Mouse (Mus musculus) hindbrain, embryonic 15.5 days (tissue): ENCODE measurements around the gene Kcng4. TPM values are rescaled to one million over a fixed set of nuclear protein-coding genes. Genes with fewer than 3 reads are reported as not detected.
A peak's percentile ranks its signal among the peaks of the same experiment; 100 is the strongest.

ENCODE experiments used
- ATAC-seq: fragments of 200-750 bp; cut with Nextera tagmentation; 2 replicates; pipeline ENCODE4 v1.8.0; 2017; ENCODE audit warnings: low read depth, moderate number of reproducible peaks, moderate TSS enrichment; ENCODE audit not compliant: low FRiP score
- H3K27ac ChIP-seq: fragments of 300-500 bp; sonication (generic); replicated peaks from 2 replicates; pipeline ENCODE4 v1.5.1; 2015; ENCODE audit warnings: mild to moderate bottlenecking, inconsistent platforms
- H3K27me3 ChIP-seq: fragments of 300-500 bp; sonication (generic); 2 replicates; pipeline ENCODE4 v1.6.1; 2015; ENCODE audit warnings: control low read depth, inconsistent platforms
- H3K36me3 ChIP-seq: fragments of 300-500 bp; sonication (generic); 2 replicates; pipeline ENCODE4 v1.6.1; 2015; ENCODE audit warnings: control low read depth, inconsistent platforms
- H3K4me1 ChIP-seq: fragments of 300-500 bp; sonication (generic); replicated peaks from 2 replicates; pipeline ENCODE4 v1.6.1; 2015; ENCODE audit warnings: control low read depth, inconsistent platforms
- H3K4me2 ChIP-seq: fragments of 300-500 bp; sonication (generic); 2 replicates; pipeline ENCODE4 v1.6.1; 2015; ENCODE audit warnings: moderate library complexity, mild to moderate bottlenecking, inconsistent platforms
- H3K4me3 ChIP-seq: fragments of 300-500 bp; sonication (generic); 2 replicates; pipeline ENCODE4 v1.5.1; 2015; ENCODE audit warnings: mild to moderate bottlenecking, inconsistent platforms
- H3K9ac ChIP-seq: fragments of 300-500 bp; sonication (generic); 2 replicates; pipeline ENCODE4 v1.6.1; 2015; ENCODE audit warnings: inconsistent platforms
- H3K9me3 ChIP-seq: fragments of 300-500 bp; sonication (generic); 2 replicates; pipeline ENCODE4 v1.6.1; 2016; ENCODE audit warnings: control low read depth, inconsistent platforms
- WGBS: fragments of 180-500 bp; shearing (Covaris S2); methylation state at CpG from one replicate; pipeline ENCODE4 v1.1.7; 2015; 5-methylcytosine and 5-hydroxymethylcytosine counted together
- polyA plus RNA-seq: library from polyadenylated mRNA; unstranded; fragments of >200 nt; fragmentation: Nextera tagmentation; extraction: Ambion mirVana; gene quantifications from 2 replicates; pipeline ENCODE4 v1.2.1, GENCODE M21; 2015

The Kcng4 gene
- 0.10 and 0.13 TPM in 2 replicates for polyA plus RNA-seq

GRCm38 (mm10) chr8:119635378-119635777 is at the start of gene Kcng4:
Gene Kcng4 (minus strand): TSS chr8:119635680.
- Histone ChIP-seq H3K4me1 (peaks cover 11% of the 10 kb centered on the region; the same call in 1 of the 2 replicates), H3K4me3 (no peak within 1 kb of the TSS), H3K27me3 (peaks cover 7% of the 10 kb centered on the region; the same call in 1 of the 2 replicates), H3K27ac (no peak within 1 kb of the TSS), H3K36me3 (no peaks in the 10 kb centered on the region), H3K9ac (no peak within 1 kb of the TSS), H3K4me2 (no peak within 1 kb of the TSS), H3K9me3 (no peaks in the 10 kb centered on the region)
- ATAC-seq = no peak
- WGBS = 40% methylated on average over 6 of the region's 6 CpGs

DNA sequence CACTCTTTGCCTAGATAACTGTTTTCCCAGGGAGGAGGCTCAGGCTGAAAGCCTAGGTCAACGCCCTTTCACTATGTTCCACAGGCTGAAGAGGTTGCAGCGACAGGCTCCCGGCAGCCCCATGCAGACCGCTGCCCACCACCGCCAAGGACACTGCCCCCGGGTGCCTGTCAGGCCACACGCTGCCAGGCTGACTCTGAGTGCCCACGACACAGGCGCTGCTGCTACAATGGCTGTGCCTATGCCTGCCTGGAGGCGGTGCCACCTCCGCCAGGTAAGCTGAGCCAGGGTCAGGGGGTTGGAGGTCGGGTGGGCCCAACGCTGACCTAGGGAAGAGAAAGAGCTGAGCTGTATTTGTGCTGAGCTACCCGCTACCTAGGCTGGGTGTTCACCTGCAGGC is 43.7 kb upstream of the Kcng4 start:
- no peak overlapping the region for H3K27ac ChIP-seq
- no peaks in the 10 kb centered on the region for H3K4me1 ChIP-seq
- H3K36me3 ChIP-seq = no peaks in the 10 kb centered on the region
- H3K27me3 ChIP-seq = 0 out of 2 replicates have a peak, but pooled peaks cover 2% of the 10 kb centered on the region
- 68% methylated on average over 14 of the region's 14 CpGs for WGBS
- H3K9me3 ChIP-seq = no peaks in the 10 kb centered on the region
- no peak for ATAC-seq
- no peak overlapping the region for H3K4me3 ChIP-seq
- no peak overlapping the region for H3K4me2 ChIP-seq
- no peak overlapping the region for H3K9ac ChIP-seq

DNA sequence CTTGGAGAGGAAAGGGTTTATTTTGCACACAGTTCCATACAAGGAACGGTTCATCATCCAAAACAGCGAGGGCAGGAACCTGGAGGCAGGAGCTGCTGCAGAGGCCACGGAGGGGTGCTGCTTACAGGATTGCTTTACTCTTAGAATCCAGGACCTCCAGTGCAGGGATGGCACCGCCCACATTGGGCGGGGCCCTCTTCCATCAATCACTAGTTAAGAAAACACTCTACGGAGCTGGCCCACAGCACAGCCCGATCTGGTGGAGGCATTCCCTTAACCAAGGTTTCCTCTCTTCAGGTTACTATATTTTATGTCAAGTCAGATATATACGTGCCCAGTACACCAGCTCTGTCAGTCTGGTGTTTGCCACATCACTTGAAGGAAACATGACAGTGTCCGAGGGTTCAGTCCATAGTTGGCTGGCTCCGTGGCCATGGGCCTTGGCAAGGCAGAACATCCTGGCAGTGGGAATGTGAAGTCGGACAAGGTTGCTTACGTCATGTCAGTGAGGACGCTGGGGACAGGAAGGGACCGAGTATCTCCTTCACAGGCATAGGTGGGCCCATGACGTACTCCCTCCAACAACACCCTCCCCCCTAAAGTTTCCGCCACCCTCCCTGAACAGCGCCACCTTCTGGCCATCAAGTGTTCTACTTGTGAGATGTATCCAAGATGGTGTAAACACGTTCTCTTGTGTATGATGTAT is 42.8 kb upstream of the Kcng4 start:
- no peak overlapping the region for H3K9ac ChIP-seq
- ATAC-seq = peak; percentile 51; the same call in 1 of the 2 replicates
- no peaks in the 10 kb centered on the region for H3K36me3 ChIP-seq
- H3K4me1 ChIP-seq = no peaks in the 10 kb centered on the region
- peak overlapping the region; percentile 26 for H3K4me2 ChIP-seq
- WGBS = 7% methylated on average over 18 of the region's 18 CpGs
- H3K27ac ChIP-seq = no peak overlapping the region
- no peaks in the 10 kb centered on the region for H3K9me3 ChIP-seq
- H3K27me3 ChIP-seq = 0 out of 2 replicates have a peak, but pooled peaks cover 2% of the 10 kb centered on the region
- H3K4me3 ChIP-seq = 0 out of 2 replicates have a peak overlapping the region, but pooled peaks have one; percentile 1

DNA sequence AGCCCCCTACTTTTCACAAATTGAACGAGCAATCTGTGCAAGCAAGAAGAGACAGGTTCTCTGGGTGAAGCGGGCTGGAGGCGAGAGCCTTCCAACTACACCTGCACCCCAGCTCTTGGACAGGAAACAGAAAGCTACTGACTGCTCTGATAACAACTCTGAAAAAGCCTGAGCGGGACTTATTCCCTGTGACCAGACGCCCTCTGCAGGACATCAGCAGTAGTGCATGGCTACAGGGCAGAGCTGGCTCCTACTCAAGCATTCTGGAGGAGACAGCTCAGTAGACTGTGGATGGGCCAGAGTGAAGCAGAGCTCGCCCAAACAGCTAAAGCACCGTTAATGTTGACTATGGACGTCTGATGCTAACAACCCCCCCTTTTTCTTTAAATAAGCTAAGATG is 40.9 kb upstream of the Kcng4 start:
- WGBS = 22% methylated on average over 8 of the region's 8 CpGs
- H3K9ac ChIP-seq = no peak overlapping the region
- no peak overlapping the region for H3K4me3 ChIP-seq
- no peaks in the 10 kb centered on the region for H3K4me1 ChIP-seq
- H3K36me3 ChIP-seq = no peaks in the 10 kb centered on the region
- 0 out of 2 replicates have a peak, but pooled peaks cover 2% of the 10 kb centered on the region for H3K27me3 ChIP-seq
- H3K27ac ChIP-seq = no peak overlapping the region
- no peaks in the 10 kb centered on the region for H3K9me3 ChIP-seq
- no peak overlapping the region for H3K4me2 ChIP-seq
- ATAC-seq = 0 out of 2 replicates have a peak, but pooled peaks have one; percentile 27

DNA sequence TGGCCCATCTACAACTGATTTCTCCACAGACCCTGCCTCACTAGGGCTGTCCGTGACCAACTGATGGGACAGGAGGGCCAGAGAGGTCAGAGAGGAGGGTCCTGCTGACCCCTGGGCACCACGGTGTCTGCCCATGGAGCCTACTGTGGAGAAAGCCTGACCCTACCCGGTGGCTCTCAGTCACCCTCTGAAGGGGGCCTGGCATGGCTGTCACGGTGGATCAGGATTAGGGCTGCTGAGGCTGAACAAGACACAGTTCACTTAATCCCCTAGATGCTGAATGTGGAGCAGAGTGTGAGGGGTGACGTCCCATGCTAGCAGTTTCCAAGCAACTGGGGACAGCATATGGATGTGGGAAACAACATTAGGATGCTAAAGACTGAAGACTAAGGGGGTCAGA is 40.0 kb upstream of the Kcng4 start:
- no peak overlapping the region for H3K4me2 ChIP-seq
- ATAC-seq = no peak
- no peak overlapping the region for H3K4me3 ChIP-seq
- 0 out of 2 replicates have a peak, but pooled peaks cover 2% of the 10 kb centered on the region for H3K27me3 ChIP-seq
- no peaks in the 10 kb centered on the region for H3K36me3 ChIP-seq
- no peak overlapping the region for H3K9ac ChIP-seq
- H3K4me1 ChIP-seq = no peaks in the 10 kb centered on the region
- no peaks in the 10 kb centered on the region for H3K9me3 ChIP-seq
- 56% methylated on average over 5 of the region's 5 CpGs for WGBS
- H3K27ac ChIP-seq = no peak overlapping the region

DNA sequence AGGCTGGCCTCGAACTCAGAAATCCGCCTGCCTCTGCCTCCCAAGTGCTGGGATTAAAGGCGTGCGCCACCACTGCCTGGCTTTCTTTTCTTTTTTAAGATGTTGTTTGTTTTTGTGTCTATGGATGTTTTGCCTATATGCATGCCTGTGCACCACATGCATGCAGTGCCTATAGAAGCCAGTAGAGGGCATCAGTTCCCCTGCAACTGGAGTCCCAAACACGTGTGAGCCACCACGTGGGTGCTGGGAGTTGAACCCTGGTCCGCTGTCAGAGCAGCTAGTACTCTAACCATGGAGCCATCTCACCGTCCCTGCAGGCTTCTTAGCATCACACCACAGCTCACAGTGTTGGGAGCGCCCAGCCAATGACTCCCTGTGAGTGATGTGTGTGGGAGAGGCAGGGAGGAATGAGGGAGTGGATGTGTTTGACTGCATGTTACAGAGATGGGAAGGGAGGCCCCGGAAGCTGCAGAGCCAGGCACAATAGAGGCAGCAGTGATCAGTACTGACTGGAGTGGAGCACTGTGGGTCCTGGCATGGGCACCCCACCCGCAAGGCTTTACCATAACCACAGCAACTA is 38.6 kb upstream of the Kcng4 start:
- Histone ChIP-seq H3K4me2 (no peak overlapping the region), H3K27ac (no peak overlapping the region), H3K4me3 (no peak overlapping the region), H3K9ac (no peak overlapping the region), H3K9me3 (no peaks in the 10 kb centered on the region), H3K36me3 (no peaks in the 10 kb centered on the region), H3K27me3 (0 out of 2 replicates have a peak, but pooled peaks cover under 1% of the 10 kb centered on the region), H3K4me1 (no peaks in the 10 kb centered on the region)
- ATAC-seq = no peak
- 78% methylated on average over 9 of the region's 11 CpGs for WGBS

- no peak overlapping the region for H3K27ac ChIP-seq
- no peak for ATAC-seq
- no peak overlapping the region for H3K4me2 ChIP-seq
- WGBS = 66% methylated on average over 16 of the region's 16 CpGs
- no peak overlapping the region for H3K4me3 ChIP-seq
- 0 out of 2 replicates have a peak, but pooled peaks cover 3% of the 10 kb centered on the region for H3K27me3 ChIP-seq
- H3K4me1 ChIP-seq = no peaks in the 10 kb centered on the region
- no peak overlapping the region for H3K9ac ChIP-seq
- no peaks in the 10 kb centered on the region for H3K9me3 ChIP-seq
- no peaks in the 10 kb centered on the region for H3K36me3 ChIP-seq
Observed at GRCm38 (mm10) chr8:119670419-119671091, 35.1 kb upstream of the Kcng4 start.

DNA sequence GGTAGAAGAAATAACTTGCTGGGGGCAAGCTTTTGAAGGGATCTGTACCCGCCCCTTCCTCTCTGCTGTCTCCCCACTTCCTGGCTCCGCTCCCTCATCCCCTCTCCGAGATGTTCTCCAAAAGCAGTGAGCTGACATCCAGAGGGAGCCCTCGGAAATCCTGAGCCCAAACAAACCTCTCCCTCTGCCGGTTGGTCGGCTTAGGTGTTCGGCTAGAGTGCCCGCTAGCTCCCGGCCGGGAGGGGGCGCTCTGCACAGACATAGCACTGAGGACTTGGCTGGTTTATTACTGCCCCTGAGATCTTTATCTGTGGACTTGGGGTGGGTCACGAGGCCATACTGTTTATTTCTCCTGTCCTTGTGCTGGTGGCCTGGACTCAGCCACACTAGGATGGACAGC is 33.8 kb upstream of the Kcng4 start:
- 58% methylated on average over 12 of the region's 12 CpGs for WGBS
- Histone ChIP-seq H3K9me3 (no peaks in the 10 kb centered on the region), H3K4me3 (no peak overlapping the region), H3K4me2 (no peak overlapping the region), H3K27me3 (0 out of 2 replicates have a peak, but pooled peaks cover 3% of the 10 kb centered on the region), H3K4me1 (no peaks in the 10 kb centered on the region), H3K36me3 (no peaks in the 10 kb centered on the region), H3K27ac (no peak overlapping the region), H3K9ac (no peak overlapping the region)
- no peak for ATAC-seq

DNA sequence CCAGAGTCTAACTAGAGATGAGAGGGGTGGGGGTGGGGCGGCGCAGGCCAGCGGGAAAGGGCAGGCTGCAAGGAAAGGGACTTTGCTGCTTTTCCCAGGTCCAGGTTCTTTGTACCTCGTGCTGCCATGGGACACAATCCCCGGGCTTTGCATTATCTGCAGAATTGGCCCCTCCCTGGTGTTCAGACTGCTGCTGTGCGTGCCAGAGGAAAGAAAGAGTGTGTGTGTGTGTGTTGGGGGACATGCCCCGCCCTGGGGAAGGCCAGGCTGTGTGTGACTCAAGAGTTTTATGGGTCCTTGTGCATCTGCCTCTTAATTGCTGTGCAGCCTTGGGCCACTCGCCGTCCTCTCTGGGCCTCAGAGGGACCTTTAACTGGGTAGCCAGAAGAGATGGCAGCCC is 33.0 kb upstream of the Kcng4 start:
- Histone ChIP-seq H3K9ac (no peak overlapping the region), H3K4me2 (no peak overlapping the region), H3K4me3 (no peak overlapping the region), H3K36me3 (no peaks in the 10 kb centered on the region), H3K27ac (no peak overlapping the region), H3K27me3 (0 out of 2 replicates have a peak, but pooled peaks cover 3% of the 10 kb centered on the region), H3K4me1 (no peaks in the 10 kb centered on the region), H3K9me3 (no peaks in the 10 kb centered on the region)
- 62% methylated on average over 9 of the region's 9 CpGs for WGBS
- no peak for ATAC-seq

DNA sequence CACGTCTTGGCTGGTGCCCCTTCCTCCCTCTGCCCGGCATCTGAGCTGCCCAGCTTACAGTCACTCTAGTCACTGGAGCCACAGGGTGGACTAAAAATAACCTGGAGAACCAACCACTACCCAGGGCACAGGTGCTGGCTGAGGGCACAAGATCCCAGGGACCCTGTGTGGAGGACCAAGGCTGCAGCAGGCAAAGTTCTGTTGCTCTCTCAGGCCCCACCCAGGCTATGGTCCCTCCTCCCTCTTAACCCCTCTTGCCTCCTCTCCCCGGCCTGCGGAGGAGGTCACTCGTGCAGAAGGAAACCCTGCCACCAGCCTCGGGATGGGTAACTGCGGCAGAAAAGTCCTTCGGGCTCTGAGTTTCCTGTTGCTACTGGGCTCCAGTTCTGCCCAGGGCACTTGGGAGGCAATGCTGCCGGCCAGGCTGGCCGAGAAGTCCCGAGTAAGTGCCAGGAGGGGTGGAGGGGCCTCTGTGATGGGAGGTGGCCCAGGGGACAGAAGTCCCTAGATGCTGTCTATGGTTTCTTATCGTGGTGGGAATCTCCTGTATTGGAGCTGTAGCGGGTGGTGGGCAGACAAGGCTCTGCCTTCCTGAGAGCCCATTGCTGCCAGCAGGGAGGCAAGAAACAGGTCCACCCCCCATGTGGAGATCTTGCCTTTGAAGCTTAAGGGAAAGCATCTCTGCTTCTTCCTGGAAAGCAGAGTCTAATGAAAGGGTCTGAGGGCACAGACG is 30.9 kb upstream of the Kcng4 start, which contains the start of gene Wfdc1:
Gene Wfdc1, plus strand, starts transcription at position 147 of the 733 bp plus-strand sequence.
- Histone ChIP-seq H3K27ac (no peak within 1 kb of the TSS), H3K4me3 (no peak within 1 kb of the TSS), H3K36me3 (no peaks in the 10 kb centered on the region), H3K4me2 (0 out of 2 replicates have a peak within 1 kb of the TSS, but pooled peaks have one; percentile 9), H3K9me3 (no peaks in the 10 kb centered on the region), H3K9ac (no peak within 1 kb of the TSS), H3K27me3 (0 out of 2 replicates have a peak, but pooled peaks cover 3% of the 10 kb centered on the region), H3K4me1 (peaks cover 2% of the 10 kb centered on the region)
- 17% methylated on average over 13 of the region's 14 CpGs for WGBS
- ATAC-seq = no peak

DNA sequence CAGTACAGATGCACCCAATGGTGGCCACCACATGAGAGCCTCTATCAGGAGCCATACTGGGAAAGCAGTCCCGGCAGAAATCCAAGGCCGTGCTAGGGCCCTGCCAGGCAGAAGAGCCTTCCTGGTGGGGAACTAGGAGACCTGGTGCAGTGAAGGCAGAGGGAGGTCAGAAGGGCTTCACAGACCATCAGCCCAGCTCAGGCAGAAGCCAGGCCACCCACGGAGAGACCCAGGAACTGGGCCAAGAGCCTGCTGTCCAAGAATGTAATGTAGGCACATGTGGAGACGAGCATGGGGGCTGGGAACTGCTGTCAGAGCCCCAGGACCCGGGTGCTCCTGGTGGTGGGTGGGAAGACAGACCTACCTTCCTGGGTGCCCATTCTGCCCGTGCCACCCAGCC is 29.8 kb upstream of the Kcng4 start:
- no peaks in the 10 kb centered on the region for H3K36me3 ChIP-seq
- H3K4me2 ChIP-seq = no peak overlapping the region
- peaks cover 10% of the 10 kb centered on the region for H3K4me1 ChIP-seq
- no peak overlapping the region for H3K27ac ChIP-seq
- no peak for ATAC-seq
- WGBS = 65% methylated on average over 6 of the region's 6 CpGs
- no peak overlapping the region for H3K4me3 ChIP-seq
- H3K9ac ChIP-seq = no peak overlapping the region
- 0 out of 2 replicates have a peak, but pooled peaks cover 3% of the 10 kb centered on the region for H3K27me3 ChIP-seq
- H3K9me3 ChIP-seq = no peaks in the 10 kb centered on the region
